Comparison of ENCODE assay signal across 19 mouse cellular contexts in the genomic region with DNA sequence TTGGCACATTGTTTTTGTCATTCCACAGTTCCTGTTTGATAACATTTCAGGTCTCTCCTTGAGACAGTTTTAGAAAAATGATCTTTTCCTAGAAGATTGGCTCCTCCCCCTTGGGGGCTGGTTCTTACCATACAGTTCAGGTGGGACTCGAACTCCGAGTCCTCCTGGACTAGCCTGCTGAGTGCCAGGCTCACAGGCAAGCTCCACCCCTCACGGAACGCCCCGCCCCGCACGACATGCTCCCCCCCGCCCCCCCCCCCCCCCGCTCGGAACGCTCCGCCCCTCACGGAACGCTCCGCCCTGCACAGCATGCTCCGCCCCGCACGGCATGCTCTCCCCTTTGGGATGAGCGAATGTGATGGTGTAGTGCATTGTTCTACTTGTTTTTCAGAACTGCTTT.
"Had no signal": no experiment of that assay in that cellular context is flagged by ENCODE, and none has a peak within 500 bp of the region (broad histone marks: within the 10 kb centered on the region; RNA-seq: fewer than 3 reads in every experiment).

No protein-coding gene starts in this region.

- H3K4me1 ChIP-seq: liver, embryonic 15.5 days had no signal

- H3K27ac ChIP-seq: liver, embryonic 15.5 days; midbrain, embryonic 10.5 days; neural tube, embryonic 13.5 days; neural tube, embryonic 15.5 days had no signal

- H3K36me3 ChIP-seq: liver, embryonic 15.5 days; midbrain, embryonic 10.5 days; midbrain, embryonic 13.5 days; neural tube, embryonic 13.5 days; neural tube, embryonic 15.5 days had no signal

- H3K9ac ChIP-seq: liver, embryonic 15.5 days; lung, embryonic 14.5 days; midbrain, embryonic 13.5 days; neural tube, embryonic 13.5 days; neural tube, embryonic 15.5 days had no signal

- H3K9me3 ChIP-seq: liver, embryonic 15.5 days; midbrain, embryonic 10.5 days; neural tube, embryonic 13.5 days; neural tube, embryonic 15.5 days had no signal

- DNase-seq: lung, adult 18-20 months; lung, embryonic 14.5 days; lung, postnatal 10 days; lung, postnatal 4 days; retina, postnatal 1 day; right cerebral cortex, adult 18-20 months; right cerebral cortex, postnatal 25 days; right cerebral cortex, postnatal 4 days; spleen, adult 18-20 months; thymus, adult 18-20 months; thymus, postnatal 14 days; thymus, postnatal 36 days had no signal

- ATAC-seq: midbrain, embryonic 13.5 days; midbrain, embryonic 16.5 days had no signal

- H3K27me3 ChIP-seq: liver, embryonic 15.5 days; midbrain, embryonic 13.5 days; neural tube, embryonic 13.5 days; neural tube, embryonic 15.5 days had no signal

- H3K4me3 ChIP-seq: liver, embryonic 15.5 days; midbrain, embryonic 10.5 days; midbrain, embryonic 13.5 days; myocyte; neural tube, embryonic 13.5 days; neural tube, embryonic 15.5 days had no signal

- H3K4me2 ChIP-seq: liver, embryonic 15.5 days; lung, embryonic 14.5 days; midbrain, embryonic 13.5 days; neural tube, embryonic 13.5 days; neural tube, embryonic 15.5 days had no signal
